Mouse (Mus musculus) heart, embryonic 14.5 days (tissue): ENCODE data around the gene Aig1. TPM values are rescaled to one million over a fixed set of nuclear protein-coding genes. Genes with fewer than 3 reads are reported as not detected.

Experiments
- ATAC-seq: fragments of 200-750 bp; cut with Nextera tagmentation; 2 replicates; pipeline ENCODE4 v1.8.0; 2017; ENCODE audit warnings: low read depth, moderate TSS enrichment; ENCODE audit not compliant: insufficient number of reproducible peaks, insufficient read depth, low FRiP score
- H3K27ac ChIP-seq, 2 experiments: fragments of 200-500 bp in 1 of 2; fragments of 300-500 bp in 1 of 2; sonication (generic) in 1 of 2; replicated peaks in 1 of 2; 2 replicates each; pipeline ENCODE4 v1.5.1; 2012 to 2014; ENCODE audit warnings: low read depth in 2 of 2, low read length in 2 of 2, control low read depth in 1 of 2, mild to moderate bottlenecking in 1 of 2, mixed read lengths in 1 of 2; ENCODE audit not compliant: control insufficient read depth in 1 of 2, insufficient read depth in 1 of 2
- H3K27me3 ChIP-seq: fragments of 300-500 bp; sonication (generic); 2 replicates; pipeline ENCODE4 v1.6.1; 2014; ENCODE audit warnings: mild to moderate bottlenecking, low read length, control low read depth; ENCODE audit not compliant: control insufficient read depth, insufficient read depth
- H3K36me3 ChIP-seq: fragments of 300-500 bp; sonication (generic); 2 replicates; pipeline ENCODE4 v1.6.1; 2014; ENCODE audit warnings: mild to moderate bottlenecking, control low read depth, low read length, mixed read lengths; ENCODE audit not compliant: control insufficient read depth, insufficient read depth
- H3K4me1 ChIP-seq, 2 experiments: fragments of 200-500 bp in 1 of 2; fragments of 300-500 bp in 1 of 2; sonication (generic) in 1 of 2; 2 replicates each; pipeline ENCODE4 v1.6.1; 2012 to 2014; ENCODE audit warnings: low read length in 2 of 2, control low read depth in 1 of 2, mixed read lengths in 1 of 2; ENCODE audit not compliant: control insufficient read depth in 2 of 2, insufficient read depth in 2 of 2
- H3K4me2 ChIP-seq: fragments of 300-500 bp; sonication (generic); 2 replicates; pipeline ENCODE4 v1.6.1; 2014; ENCODE audit warnings: mild to moderate bottlenecking, low read length
- H3K4me3 ChIP-seq, 2 experiments: fragments of 200-500 bp in 1 of 2; fragments of 300-500 bp in 1 of 2; sonication (generic) in 1 of 2; 2 replicates each; pipeline ENCODE4 v1.5.1; 2012 to 2014; ENCODE audit warnings: low read length in 2 of 2, mild to moderate bottlenecking in 2 of 2, control low read depth in 1 of 2, low read depth in 1 of 2, moderate library complexity in 1 of 2; ENCODE audit not compliant: control insufficient read depth in 1 of 2, insufficient read depth in 1 of 2
- H3K9ac ChIP-seq: fragments of 300-500 bp; sonication (generic); 2 replicates; pipeline ENCODE4 v1.6.1; 2014; ENCODE audit warnings: mild to moderate bottlenecking, low read length
- H3K9me3 ChIP-seq: fragments of 300-500 bp; sonication (generic); 2 replicates; pipeline ENCODE4 v1.6.1; 2016; ENCODE audit warnings: low read length, control low read depth; ENCODE audit not compliant: control insufficient read depth
- WGBS: fragments of 180-500 bp; shearing (Covaris S2); extraction: QIAGEN DNeasy Blood & Tissue Kit; methylation state at CpG from one replicate; pipeline ENCODE4 v1.1.7; 2014; 5-methylcytosine and 5-hydroxymethylcytosine counted together
- polyA plus RNA-seq: library from polyadenylated mRNA; unstranded; fragments of >200 nt; fragmentation: Nextera tagmentation; extraction: Ambion mirVana; gene quantifications from 2 replicates; pipeline ENCODE4 v1.2.1, GENCODE M21; 2014

Gene Aig1
- polyA plus RNA-seq, 1 experiment from 2014 or later, result 81.6 TPM

DNA sequence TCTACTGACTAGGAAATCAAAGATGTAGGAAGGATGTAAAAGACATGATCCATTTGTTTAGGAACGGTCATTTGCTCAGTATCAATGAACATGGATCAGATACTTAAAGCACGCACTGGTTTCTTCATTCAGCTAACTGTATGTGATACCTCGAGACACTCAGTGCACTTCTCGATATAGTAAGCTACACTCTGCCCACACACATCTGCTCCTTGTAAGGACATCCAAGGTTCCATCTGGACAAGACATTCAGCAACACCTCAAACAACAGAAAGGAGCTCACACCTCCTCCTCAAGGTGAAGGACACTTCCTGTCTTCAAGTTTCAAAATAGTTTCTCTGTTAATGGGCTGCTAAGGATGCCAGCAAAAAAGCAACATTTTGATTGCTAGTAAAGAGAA, 23.9 kb downstream of the Aig1 start:
- Histone ChIP-seq H3K9me3 (no peaks in the 10 kb centered on the region), H3K4me3 (no peak overlapping the region), H3K4me2 (no peak overlapping the region), H3K4me1 (peaks cover 6 to 21% of the 10 kb centered on the region in 2 experiments), H3K27me3 (no peaks in the 10 kb centered on the region), H3K27ac (no peak overlapping the region), H3K9ac (no peak overlapping the region), H3K36me3 (no peaks in the 10 kb centered on the region)
- WGBS, result 83% methylated on average over 4 of the region's 4 CpGs
- no peak for ATAC-seq

DNA sequence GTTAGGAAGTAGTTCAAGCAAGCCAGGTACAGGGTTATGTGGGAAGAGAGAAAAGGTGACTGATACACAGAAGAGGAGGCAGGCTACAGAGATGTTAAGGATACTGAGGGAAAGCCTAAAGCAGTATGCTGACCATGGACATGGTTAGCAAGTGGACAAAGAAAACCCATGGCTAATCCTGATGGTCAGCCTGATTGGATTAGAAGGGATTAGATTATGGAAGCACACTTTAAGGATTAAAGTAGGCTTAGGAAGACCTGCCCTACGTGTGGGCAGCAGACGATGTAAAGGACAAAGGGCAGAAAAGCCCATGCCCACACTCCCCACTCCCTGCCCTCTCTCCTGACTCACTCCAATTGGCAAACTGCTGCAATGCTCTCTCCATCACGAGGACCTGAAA, 25.0 kb downstream of the Aig1 start:
- H3K36me3 ChIP-seq, result no peaks in the 10 kb centered on the region
- WGBS, result 67% methylated on average over 3 of the region's 3 CpGs
- no peak for ATAC-seq
- no peak overlapping the region for H3K27ac ChIP-seq
- no peaks in the 10 kb centered on the region for H3K9me3 ChIP-seq
- H3K4me3 ChIP-seq, result no peak overlapping the region
- H3K9ac ChIP-seq, result no peak overlapping the region
- no peak overlapping the region for H3K4me2 ChIP-seq
- peaks cover 3 to 21% of the 10 kb centered on the region in 2 experiments for H3K4me1 ChIP-seq
- no peaks in the 10 kb centered on the region for H3K27me3 ChIP-seq

DNA sequence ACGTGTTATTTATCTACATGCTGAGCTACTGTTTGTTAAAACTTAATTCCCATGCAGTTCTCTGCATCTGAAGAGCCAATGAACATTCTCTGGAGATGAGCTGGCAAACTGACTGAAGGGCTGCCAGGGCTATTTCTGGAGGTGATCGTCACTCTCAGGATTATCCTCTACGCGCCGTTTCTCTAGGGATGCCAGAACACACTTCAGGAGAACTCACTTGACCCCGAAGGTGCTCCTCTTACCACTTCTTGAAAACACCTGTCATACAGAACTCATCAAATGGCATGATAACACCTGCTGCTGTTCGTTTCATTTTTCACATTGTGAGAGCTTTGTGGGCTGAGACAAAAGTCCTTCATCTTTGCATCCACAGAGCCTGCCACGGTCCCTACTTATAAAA, 25.9 kb downstream of the Aig1 start:
- Histone ChIP-seq H3K27me3 (no peaks in the 10 kb centered on the region), H3K9ac (no peak overlapping the region), H3K4me1 (peaks cover 3 to 16% of the 10 kb centered on the region in 2 experiments), H3K4me3 (no peak overlapping the region), H3K27ac (peak overlapping the region in 1 of 2 experiments; percentile 20; a peak in 1 of 4 replicates), H3K36me3 (no peaks in the 10 kb centered on the region), H3K9me3 (no peaks in the 10 kb centered on the region), H3K4me2 (peak overlapping the region; percentile 39)
- WGBS, result 42% methylated on average over 8 of the region's 8 CpGs
- no peak for ATAC-seq

DNA sequence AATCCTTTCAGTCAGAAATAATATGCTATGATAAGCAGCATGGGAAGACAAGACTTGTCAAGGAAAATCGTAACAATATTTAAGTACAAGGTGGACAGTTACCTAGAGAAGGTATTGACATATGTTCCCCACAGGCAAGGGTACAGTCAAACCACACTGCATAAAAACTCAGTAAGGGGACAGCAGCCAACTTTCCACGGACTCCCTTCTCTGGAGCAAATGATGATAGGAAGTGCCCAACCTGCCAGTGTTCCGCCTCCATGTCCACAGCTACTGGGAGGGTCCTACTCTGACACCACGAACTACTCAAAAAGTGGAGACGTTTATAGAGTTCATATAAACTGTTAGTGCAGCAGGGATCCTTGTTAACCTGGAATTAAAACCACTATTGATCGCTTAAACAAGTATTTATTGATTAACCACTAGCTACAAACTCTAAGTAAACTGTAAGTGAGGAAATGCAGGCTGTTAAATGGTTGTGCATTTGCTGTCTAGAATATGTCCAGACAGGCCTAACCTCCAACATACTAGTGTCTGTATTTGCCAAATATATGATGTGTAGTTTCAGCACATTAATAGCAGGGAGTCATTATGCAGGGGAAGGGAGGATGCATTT, 30.2 kb downstream of the Aig1 start:
- Histone ChIP-seq H3K4me1 (peaks cover 3 to 16% of the 10 kb centered on the region in 2 experiments), H3K27ac (no peak overlapping the region), H3K4me3 (no peak overlapping the region), H3K9me3 (no peaks in the 10 kb centered on the region), H3K4me2 (no peak overlapping the region), H3K36me3 (no peaks in the 10 kb centered on the region), H3K9ac (no peak overlapping the region), H3K27me3 (no peaks in the 10 kb centered on the region)
- WGBS, result 81% methylated on average over 6 of the region's 6 CpGs
- no peak for ATAC-seq

DNA sequence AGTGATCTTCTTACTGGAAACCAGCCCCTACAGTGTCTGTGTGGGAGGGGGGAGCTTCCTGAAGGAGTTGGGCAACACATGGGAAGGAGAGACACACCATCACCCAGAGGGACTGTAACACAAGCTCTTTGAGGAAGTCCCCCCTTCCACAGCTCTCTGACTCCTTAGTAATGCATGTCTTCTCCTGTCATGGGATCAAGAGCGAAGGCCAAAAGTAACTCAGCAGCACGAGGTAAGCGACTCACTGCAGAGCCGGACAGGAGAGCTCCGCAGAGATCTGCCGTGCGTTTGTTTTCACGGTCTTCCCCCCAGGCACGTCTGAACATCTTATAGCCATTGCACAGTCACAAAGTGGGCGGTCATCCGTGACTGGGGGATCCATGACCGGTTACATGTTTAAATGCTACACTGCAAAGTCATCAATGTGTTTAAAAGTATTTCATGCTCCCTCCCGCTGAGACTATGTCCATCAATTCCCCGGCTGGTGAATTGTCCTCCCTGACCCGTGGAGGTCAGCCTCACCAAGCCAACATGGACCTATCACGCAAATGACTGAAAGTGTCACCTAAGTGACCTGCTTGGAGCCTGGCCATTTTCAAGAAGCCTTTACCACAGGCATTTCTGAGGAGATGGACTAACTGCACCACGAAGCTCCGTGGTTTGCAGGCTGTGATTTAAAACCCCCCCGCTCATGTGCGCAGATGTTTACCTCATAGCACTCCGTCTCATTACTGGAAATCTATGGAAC, 30.9 kb downstream of the Aig1 start:
- no peaks in the 10 kb centered on the region for H3K36me3 ChIP-seq
- H3K4me1 ChIP-seq, result peaks cover 2 to 14% of the 10 kb centered on the region in 2 experiments
- ATAC-seq, result no peak
- no peaks in the 10 kb centered on the region for H3K9me3 ChIP-seq
- WGBS, result 85% methylated on average over 21 of the region's 21 CpGs
- H3K4me2 ChIP-seq, result no peak overlapping the region
- no peak overlapping the region for H3K27ac ChIP-seq
- no peak overlapping the region for H3K4me3 ChIP-seq
- no peak overlapping the region for H3K9ac ChIP-seq
- H3K27me3 ChIP-seq, result no peaks in the 10 kb centered on the region

DNA sequence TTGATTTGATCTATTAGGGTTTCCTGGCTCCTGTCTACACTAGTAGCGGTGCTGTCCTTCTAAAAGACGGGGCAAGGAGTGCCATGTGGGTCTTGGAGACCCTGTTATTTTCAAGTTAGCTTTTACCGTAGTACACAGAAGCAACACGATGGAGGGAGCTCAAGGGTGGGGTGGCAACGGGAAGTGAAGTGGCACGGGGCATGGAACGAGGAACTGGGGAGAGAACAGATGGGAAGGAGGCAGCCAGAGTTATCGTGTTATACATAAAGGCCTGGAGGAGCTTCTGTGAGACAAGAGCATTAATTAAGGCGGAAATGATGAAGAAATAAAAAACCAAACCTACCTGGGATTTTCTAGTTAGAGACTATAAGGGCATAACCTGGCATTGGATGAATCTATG, 31.8 kb downstream of the Aig1 start:
- no peaks in the 10 kb centered on the region for H3K27me3 ChIP-seq
- H3K4me3 ChIP-seq, result no peak overlapping the region
- no peaks in the 10 kb centered on the region for H3K9me3 ChIP-seq
- no peaks in the 10 kb centered on the region for H3K36me3 ChIP-seq
- no peak for ATAC-seq
- no peak overlapping the region for H3K4me2 ChIP-seq
- 87% methylated on average over 9 of the region's 9 CpGs for WGBS
- H3K9ac ChIP-seq, result no peak overlapping the region
- H3K27ac ChIP-seq, result no peak overlapping the region
- H3K4me1 ChIP-seq, result peaks cover 1 to 11% of the 10 kb centered on the region in 2 experiments; a peak in 3 of 4 replicates

DNA sequence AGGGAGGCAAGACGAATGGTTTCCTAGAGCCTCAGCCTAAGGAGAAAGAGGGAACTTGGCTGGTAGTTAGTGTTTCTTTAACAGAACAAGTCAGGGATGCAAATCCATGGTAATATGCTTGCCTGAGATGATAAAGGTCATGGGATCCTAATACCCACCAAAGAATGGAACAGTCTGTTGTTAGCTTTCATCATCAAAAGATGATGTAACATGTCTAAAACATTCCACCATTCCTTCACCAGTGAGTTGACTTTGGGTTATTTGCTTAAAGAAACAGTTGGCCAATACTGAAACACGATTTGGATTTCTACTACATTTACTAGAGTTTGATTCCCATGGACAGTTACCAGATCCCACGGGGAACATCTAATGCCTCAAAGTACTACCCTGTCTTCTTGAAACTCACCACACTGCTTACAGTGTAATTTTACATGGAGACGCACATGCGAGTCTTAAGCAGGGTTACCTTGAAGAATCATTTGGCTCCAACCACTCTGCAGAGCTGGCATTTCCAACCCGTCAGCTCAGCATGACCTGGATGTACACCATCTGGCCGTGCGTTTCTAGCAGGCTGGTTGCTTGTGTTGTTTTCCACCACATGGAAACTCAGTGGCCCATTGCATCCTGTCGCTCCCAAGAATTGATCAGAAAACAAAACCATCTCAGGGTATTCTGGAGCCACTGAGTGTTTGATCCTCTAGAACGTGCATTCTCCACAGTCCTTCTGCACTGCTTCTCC, 32.9 kb downstream of the Aig1 start:
- Histone ChIP-seq H3K9me3 (no peaks in the 10 kb centered on the region), H3K36me3 (no peaks in the 10 kb centered on the region), H3K4me1 (peaks cover 0 to 9% of the 10 kb centered on the region in 2 experiments; a peak in 2 of 4 replicates), H3K27ac (no peak overlapping the region), H3K27me3 (no peaks in the 10 kb centered on the region), H3K4me3 (no peak overlapping the region), H3K4me2 (no peak overlapping the region), H3K9ac (no peak overlapping the region)
- ATAC-seq, result no peak
- 91% methylated on average over 10 of the region's 10 CpGs for WGBS
